Mouse (Mus musculus): ENCODE data around the gene Mettl6.

GRCm38 (mm10) chr14:31432424-31432823 is 62.4 kb downstream of the Mettl6 start:
- TF ChIP-seq GATA1 (IDR thresholded peaks at IDR 0.05; ENCODE audit: borderline replicate concordance, low read length) (no peak), FLI1 (IDR thresholded peaks at IDR 0.05; ENCODE audit: low read length) (no peak)
